Mouse (Mus musculus) liver, adult 2 months (tissue): ENCODE results near the gene Nol7. TPM values are rescaled to one million over a fixed set of nuclear protein-coding genes. Genes with fewer than 3 reads are reported as not detected.
A peak's percentile ranks its signal among the peaks of the same experiment; 100 is the strongest.

Experiments
- DNase-seq: peaks from one replicate; pipeline ENCODE4 v3.0.0-alpha.2; 2011; ENCODE audit warnings: low read depth, low spot score; ENCODE audit errors: extremely low read depth
- H3K27ac ChIP-seq: fragments of 200-500 bp; replicated peaks from 2 replicates; pipeline ENCODE4 v1.5.1; 2012; ENCODE audit warnings: low read depth, mild to moderate bottlenecking, control low read depth, inconsistent platforms, low read length; ENCODE audit not compliant: insufficient read depth
- H3K27me3 ChIP-seq: fragments of 200-500 bp; 2 replicates; pipeline ENCODE4 v1.6.1; 2012; ENCODE audit warnings: mild to moderate bottlenecking, moderate library complexity, low read length, inconsistent platforms; ENCODE audit not compliant: control insufficient read depth, insufficient read depth
- H3K36me3 ChIP-seq: fragments of 200-500 bp; 2 replicates; pipeline ENCODE4 v1.6.1; 2012; ENCODE audit warnings: low read length, inconsistent platforms; ENCODE audit not compliant: control insufficient read depth, insufficient read depth
- H3K4me1 ChIP-seq: fragments of 200-500 bp; 2 replicates; pipeline ENCODE4 v1.6.1; 2011; ENCODE audit warnings: low read length; ENCODE audit not compliant: control insufficient read depth, insufficient read depth
- H3K4me3 ChIP-seq: fragments of 200-500 bp; 2 replicates; pipeline ENCODE4 v1.5.1; 2011; ENCODE audit warnings: low read depth, mild to moderate bottlenecking, control low read depth, low read length, moderate library complexity; ENCODE audit not compliant: insufficient read depth
- H3K79me2 ChIP-seq: fragments of 200-500 bp; 2 replicates; pipeline ENCODE4 v1.6.1; 2012; ENCODE audit warnings: inconsistent platforms, mild to moderate bottlenecking, low read length, moderate library complexity; ENCODE audit not compliant: control insufficient read depth, insufficient read depth
- H3K9ac ChIP-seq: fragments of 200-500 bp; 2 replicates; pipeline ENCODE4 v1.6.1; 2012; ENCODE audit warnings: low read depth, mild to moderate bottlenecking, control low read depth, inconsistent platforms, low read length
- CTCF ChIP-seq: fragments of 200-500 bp; IDR thresholded peaks from 2 replicates; pipeline ENCODE4 v1.5.1; 2011; ENCODE audit warnings: low read depth, low read length, control low read depth
- POLR2A ChIP-seq: fragments of 200-500 bp; IDR thresholded peaks from 2 replicates; pipeline ENCODE4 v1.6.1; 2011; ENCODE audit warnings: low read length, control low read depth; ENCODE audit not compliant: insufficient read depth; ENCODE audit errors: extremely low read depth
- WGBS: fragments of 180-500 bp; shearing (Covaris S2); methylation state at CpG from one replicate; pipeline ENCODE4 v1.1.7; 2018; 5-methylcytosine and 5-hydroxymethylcytosine counted together
- polyA plus RNA-seq: library from polyadenylated mRNA; depleted of rRNA; stranded (reverse); fragments of >200 nt; gene quantifications from 2 replicates; pipeline ENCODE4 v1.2.3, GENCODE M21; 2012
- total RNA-seq: library from RNA; depleted of rRNA; stranded (reverse); fragments of >200 nt; gene quantifications from 2 replicates; pipeline ENCODE4 v1.2.3, GENCODE M21; 2014

Gene Nol7
- total and polyA plus RNA-seq, 2 experiments = 50.3 to 55.5 TPM

GRCm38 (mm10) chr13:43370063-43370462 is 28.1 kb upstream of the Nol7 start:
- TF ChIP-seq POLR2A (no peak), CTCF (no peak)
- H3K79me2 ChIP-seq = no peaks in the 10 kb centered on the region; the same call in 1 of the 2 replicates
- H3K36me3 ChIP-seq = peaks cover 23% of the 10 kb centered on the region
- H3K27me3 ChIP-seq = no peaks in the 10 kb centered on the region
- 13% methylated on average over 6 of the region's 6 CpGs for WGBS
- H3K27ac ChIP-seq = peak overlapping the region; percentile 51
- peaks cover 6% of the 10 kb centered on the region; the same call in 1 of the 2 replicates for H3K4me1 ChIP-seq
- H3K4me3 ChIP-seq = no peak overlapping the region
- H3K9ac ChIP-seq = no peak overlapping the region
- DNase-seq = peak; percentile 84

GRCm38 (mm10) chr13:43372892-43373291 is 25.3 kb upstream of the Nol7 start:
- TF ChIP-seq CTCF (no peak), POLR2A (no peak)
- H3K4me1 ChIP-seq = no peaks in the 10 kb centered on the region
- H3K27me3 ChIP-seq = no peaks in the 10 kb centered on the region
- WGBS = 100% methylated on average over 1 of the region's 1 CpGs
- no peaks in the 10 kb centered on the region for H3K79me2 ChIP-seq
- H3K4me3 ChIP-seq = no peak overlapping the region
- peaks cover 26% of the 10 kb centered on the region for H3K36me3 ChIP-seq
- H3K9ac ChIP-seq = no peak overlapping the region
- no peak for DNase-seq
- H3K27ac ChIP-seq = no peak overlapping the region

- WGBS = 93% methylated on average over 10 of the region's 10 CpGs
- no peaks in the 10 kb centered on the region for H3K79me2 ChIP-seq
- TF ChIP-seq CTCF = no peak
- TF ChIP-seq POLR2A = no peak
- H3K27ac ChIP-seq = peak overlapping the region; percentile 20; the same call in 1 of the 2 replicates
- H3K27me3 ChIP-seq = no peaks in the 10 kb centered on the region
- peaks cover 27% of the 10 kb centered on the region for H3K36me3 ChIP-seq
- no peaks in the 10 kb centered on the region for H3K4me1 ChIP-seq
- H3K9ac ChIP-seq = no peak overlapping the region
- no peak for DNase-seq
- no peak overlapping the region for H3K4me3 ChIP-seq
These were observed 24.0 kb upstream of the Nol7 start for GRCm38 (mm10) chr13:43374205-43374604.

- Histone ChIP-seq H3K4me1 (no peaks in the 10 kb centered on the region), H3K36me3 (peaks cover 31% of the 10 kb centered on the region), H3K4me3 (no peak overlapping the region), H3K27ac (peak overlapping the region; percentile 48), H3K9ac (no peak overlapping the region), H3K79me2 (no peaks in the 10 kb centered on the region), H3K27me3 (no peaks in the 10 kb centered on the region)
- DNase-seq = no peak
- TF ChIP-seq POLR2A (no peak), CTCF (no peak)
- 82% methylated on average over 2 of the region's 2 CpGs for WGBS
These were observed 23.2 kb upstream of the Nol7 start for GRCm38 (mm10) chr13:43374918-43375432.

DNA sequence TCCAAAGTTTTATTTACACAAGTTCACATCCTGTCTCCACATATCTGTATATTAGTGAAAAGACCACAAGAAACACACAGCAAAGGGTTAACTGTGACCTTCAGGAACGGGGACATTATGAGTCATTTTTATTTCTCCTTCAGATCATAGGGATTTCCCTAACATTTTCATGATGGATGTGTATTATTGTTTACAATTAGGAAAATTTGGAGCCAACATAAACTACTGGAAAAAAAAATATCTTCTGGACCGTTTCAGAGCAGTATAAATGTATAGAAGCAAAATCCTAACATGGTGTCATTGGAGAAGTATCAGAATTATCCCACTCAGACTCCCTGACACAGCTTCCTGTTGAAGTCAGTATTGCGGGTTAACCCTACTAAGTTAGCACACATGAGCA is 18.2 kb upstream of the Nol7 start:
- H3K27ac ChIP-seq = no peak overlapping the region
- 73% methylated on average over 3 of the region's 3 CpGs for WGBS
- TF ChIP-seq CTCF (no peak), POLR2A (no peak)
- H3K9ac ChIP-seq = no peak overlapping the region
- H3K4me3 ChIP-seq = no peak overlapping the region
- no peaks in the 10 kb centered on the region for H3K27me3 ChIP-seq
- H3K79me2 ChIP-seq = no peaks in the 10 kb centered on the region
- DNase-seq = no peak
- H3K36me3 ChIP-seq = peaks cover 13% of the 10 kb centered on the region; the same call in 1 of the 2 replicates
- H3K4me1 ChIP-seq = no peaks in the 10 kb centered on the region

DNA sequence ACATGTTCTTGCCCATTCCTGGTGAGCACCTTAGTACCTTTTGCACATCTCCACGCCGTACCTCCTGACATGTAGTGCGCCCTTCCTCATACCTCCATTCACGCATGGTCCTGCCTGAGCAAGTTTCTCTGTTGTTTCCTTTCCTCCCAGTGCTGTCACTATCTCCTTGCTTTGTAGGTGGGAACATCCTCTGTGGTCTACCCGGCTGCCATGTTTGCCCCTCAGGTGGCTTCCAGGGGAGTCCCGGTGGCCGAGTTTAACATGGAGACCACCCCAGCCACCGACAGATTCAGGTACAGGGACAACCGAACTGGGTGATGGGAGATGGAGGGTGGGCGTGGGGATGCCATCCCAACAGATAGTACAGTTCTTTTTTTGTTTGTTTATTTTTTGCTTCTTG is 12.9 kb upstream of the Nol7 start:
- TF ChIP-seq CTCF (no peak), POLR2A (no peak)
- WGBS = 97% methylated on average over 10 of the region's 10 CpGs
- peaks cover 16% of the 10 kb centered on the region; the same call in 1 of the 2 replicates for H3K36me3 ChIP-seq
- H3K4me1 ChIP-seq = no peaks in the 10 kb centered on the region
- no peak overlapping the region for H3K4me3 ChIP-seq
- no peak overlapping the region for H3K27ac ChIP-seq
- H3K9ac ChIP-seq = no peak overlapping the region
- no peaks in the 10 kb centered on the region for H3K27me3 ChIP-seq
- no peaks in the 10 kb centered on the region for H3K79me2 ChIP-seq
- no peak for DNase-seq
